Mouse (Mus musculus): ENCODE results near the gene Lime1.

- TF ChIP-seq GATA1 (IDR thresholded peaks at IDR 0.05; ENCODE audit: borderline replicate concordance, low read length) (no peak), FLI1 (IDR thresholded peaks at IDR 0.05; ENCODE audit: low read length) (no peak)
Measured at GRCm38 (mm10) chr2:181342766-181343165, 37.1 kb upstream of the Lime1 start.
